Mouse (Mus musculus) gastrocnemius, adult 18-20 months (tissue): ENCODE results near the gene 6030452D12Rik. TPM values are rescaled to one million over a fixed set of nuclear protein-coding genes. Genes with fewer than 3 reads are reported as not detected.

Experiments
- DNase-seq: peaks from one replicate; pipeline ENCODE4 v3.0.0; 2021; ENCODE audit warnings: low spot score
- long read RNA-seq, 2 experiments: library from polyadenylated mRNA; stranded (forward); transcript quantifications; one replicate each; pipeline ENCODE4 v2.0.0; 2021
- total RNA-seq, 2 experiments: library from RNA; stranded (reverse); gene quantifications; 2 replicates each; pipeline ENCODE4 v1.2.3; 2021

Gene 6030452D12Rik
- not detected for total RNA-seq
- long read RNA-seq, experiment 1: 0 reads
- long read RNA-seq, experiment 2: 0 reads

GRCm38 (mm10) chr8:106500018-106500685 is at the start of gene 6030452D12Rik:
Gene 6030452D12Rik, plus strand, starts transcription at chr8:106500522.
- peak; percentile 12 for DNase-seq

- no peak for DNase-seq
Observed at GRCm38 (mm10) chr8:106451301-106452085, 48.8 kb upstream of the 6030452D12Rik start.

- no peak for DNase-seq
Observed at GRCm38 (mm10) chr8:106452701-106453481, 47.4 kb upstream of the 6030452D12Rik start.

GRCm38 (mm10) chr8:106454036-106454435 is 46.3 kb upstream of the 6030452D12Rik start:
- DNase-seq: no peak

GRCm38 (mm10) chr8:106462131-106462530 is 38.2 kb upstream of the 6030452D12Rik start:
- no peak for DNase-seq

GRCm38 (mm10) chr8:106463795-106464194 is 36.5 kb upstream of the 6030452D12Rik start:
- DNase-seq: no peak

GRCm38 (mm10) chr8:106469485-106469884 is 30.8 kb upstream of the 6030452D12Rik start:
- DNase-seq: no peak

GRCm38 (mm10) chr8:106474001-106474400 is 26.3 kb upstream of the 6030452D12Rik start:
- no peak for DNase-seq

GRCm38 (mm10) chr8:106504241-106504640 is 3.9 kb downstream of the 6030452D12Rik start:
- DNase-seq: peak; percentile 13

GRCm38 (mm10) chr8:106505328-106505965 is 5.1 kb downstream of the 6030452D12Rik start:
- no peak for DNase-seq

- no peak for DNase-seq
Observed at GRCm38 (mm10) chr8:106506106-106506505, 5.8 kb downstream of the 6030452D12Rik start.

- no peak for DNase-seq
Observed at GRCm38 (mm10) chr8:106507761-106508331, 7.5 kb downstream of the 6030452D12Rik start.

GRCm38 (mm10) chr8:106508456-106508855 is 8.1 kb downstream of the 6030452D12Rik start:
- DNase-seq: no peak

- no peak for DNase-seq
Observed at GRCm38 (mm10) chr8:106509079-106509780, 8.9 kb downstream of the 6030452D12Rik start.

GRCm38 (mm10) chr8:106510365-106510975 is 10.1 kb downstream of the 6030452D12Rik start, which contains the start of gene Cdh3:
Gene Cdh3, plus strand, starts transcription at chr8:106510891.
- DNase-seq: no peak

GRCm38 (mm10) chr8:106511065-106511501 is 10.8 kb downstream of the 6030452D12Rik start:
- no peak for DNase-seq

- DNase-seq: no peak
Observed at GRCm38 (mm10) chr8:106511531-106512041, 11.3 kb downstream of the 6030452D12Rik start.

GRCm38 (mm10) chr8:106512475-106513150 is 12.3 kb downstream of the 6030452D12Rik start:
- no peak for DNase-seq

GRCm38 (mm10) chr8:106515946-106516479 is 15.7 kb downstream of the 6030452D12Rik start:
- no peak for DNase-seq
